Mouse (Mus musculus): ENCODE data around the gene Ndufs7. TPM values are rescaled to one million over a fixed set of nuclear protein-coding genes. Genes with fewer than 3 reads are reported as not detected.

The Ndufs7 gene
- polyA plus RNA-seq, 1 experiment from 2014 or later = 586 TPM

- peaks cover 10% of the 10 kb centered on the region; the same call in 1 of the 2 replicates for H3K36me3 ChIP-seq
- peak overlapping the region; percentile 21 for H3K4me3 ChIP-seq
- H3K27me3 ChIP-seq = peaks cover 70% of the 10 kb centered on the region
- WGBS = 8% methylated on average over 26 of the region's 26 CpGs
- ATAC-seq (replicated peaks; ENCODE audit: insufficient number of reproducible peaks, insufficient read depth, low FRiP score, low read depth) = no peak
- H3K4me1 ChIP-seq (replicated peaks) = peaks cover 37% of the 10 kb centered on the region
- H3K9ac ChIP-seq = no peak overlapping the region
- H3K4me2 ChIP-seq = no peak overlapping the region
- no peaks in the 10 kb centered on the region for H3K9me3 ChIP-seq (replicated peaks)
- no peak overlapping the region for H3K27ac ChIP-seq
These were observed 49.8 kb downstream of the Ndufs7 start for GRCm38 (mm10) chr10:80298571-80299281.

DNA sequence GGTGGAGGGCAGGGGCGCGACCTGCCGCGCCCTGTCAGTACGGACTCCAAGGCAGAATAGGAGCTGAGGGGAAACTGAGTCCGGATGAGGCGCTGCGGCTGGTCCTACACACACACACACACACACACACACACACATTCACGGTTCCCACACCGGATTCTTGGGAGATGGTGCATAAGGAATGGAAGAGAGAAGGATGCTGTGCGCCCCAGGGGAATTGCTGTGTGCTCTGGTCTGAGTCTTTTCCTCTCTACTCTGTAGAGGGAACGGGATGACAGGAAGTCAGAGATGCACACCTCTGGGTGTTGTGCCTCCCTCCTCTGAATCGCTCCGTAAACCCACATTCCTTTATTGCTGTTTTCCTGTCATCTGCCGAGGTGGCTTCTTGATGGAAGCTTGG, 50.4 kb downstream of the Ndufs7 start:
- Histone ChIP-seq H3K9ac (no peak overlapping the region), H3K4me3 (peak overlapping the region; percentile 21)

GRCm38 (mm10) chr10:80299824-80300223, 50.9 kb downstream of the Ndufs7 start:
- H3K27me3 ChIP-seq = peaks cover 81% of the 10 kb centered on the region
- WGBS = 48% methylated on average over 10 of the region's 10 CpGs
- no peak overlapping the region for H3K9ac ChIP-seq
- H3K36me3 ChIP-seq = no peaks in the 10 kb centered on the region
- H3K4me2 ChIP-seq = no peak overlapping the region
- H3K4me3 ChIP-seq = no peak overlapping the region
- ATAC-seq (replicated peaks; ENCODE audit: insufficient number of reproducible peaks, insufficient read depth, low FRiP score, low read depth) = no peak
- no peaks in the 10 kb centered on the region for H3K9me3 ChIP-seq (replicated peaks)
- no peak overlapping the region for H3K27ac ChIP-seq
- H3K4me1 ChIP-seq (replicated peaks) = peaks cover 33% of the 10 kb centered on the region

More for the DNA sequence above, 50.4 kb downstream of the Ndufs7 start:
- H3K9me3 ChIP-seq (replicated peaks) = no peaks in the 10 kb centered on the region
- ATAC-seq (replicated peaks; ENCODE audit: insufficient number of reproducible peaks, insufficient read depth, low FRiP score, low read depth) = no peak
- H3K4me2 ChIP-seq = no peak overlapping the region
- WGBS = 13% methylated on average over 15 of the region's 15 CpGs
- peaks cover 33% of the 10 kb centered on the region for H3K4me1 ChIP-seq (replicated peaks)
- peaks cover 4% of the 10 kb centered on the region; the same call in 1 of the 2 replicates for H3K36me3 ChIP-seq
- no peak overlapping the region for H3K27ac ChIP-seq
- H3K27me3 ChIP-seq = peaks cover 76% of the 10 kb centered on the region

DNA sequence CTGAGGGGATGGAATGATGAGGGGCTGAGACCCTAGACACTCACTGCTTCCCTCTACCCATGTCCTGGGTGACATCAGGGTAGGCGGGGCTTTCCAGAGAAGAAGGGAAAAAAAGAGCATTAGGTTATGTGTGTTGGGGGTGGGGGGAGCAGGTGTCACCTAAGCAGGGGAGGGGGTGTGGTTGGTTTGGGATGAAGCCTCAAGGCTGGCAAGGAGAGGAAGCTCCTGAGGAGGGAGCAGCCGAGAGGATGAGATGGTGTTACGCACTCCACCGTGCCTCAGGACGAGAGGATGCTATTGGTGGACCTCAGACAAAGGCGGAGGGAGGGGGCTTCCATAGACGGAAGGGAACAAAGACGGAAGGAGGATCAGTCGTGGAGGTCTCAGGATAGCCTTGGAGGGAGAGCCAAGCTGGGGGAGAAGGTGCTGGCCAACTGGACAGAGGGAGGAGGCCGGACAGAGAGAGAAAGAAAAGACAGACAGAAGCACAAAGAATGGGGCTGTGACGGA, 51.8 kb downstream of the Ndufs7 start:
- Histone ChIP-seq H3K27me3 (peaks cover 90% of the 10 kb centered on the region), H3K9ac (no peak overlapping the region)

DNA sequence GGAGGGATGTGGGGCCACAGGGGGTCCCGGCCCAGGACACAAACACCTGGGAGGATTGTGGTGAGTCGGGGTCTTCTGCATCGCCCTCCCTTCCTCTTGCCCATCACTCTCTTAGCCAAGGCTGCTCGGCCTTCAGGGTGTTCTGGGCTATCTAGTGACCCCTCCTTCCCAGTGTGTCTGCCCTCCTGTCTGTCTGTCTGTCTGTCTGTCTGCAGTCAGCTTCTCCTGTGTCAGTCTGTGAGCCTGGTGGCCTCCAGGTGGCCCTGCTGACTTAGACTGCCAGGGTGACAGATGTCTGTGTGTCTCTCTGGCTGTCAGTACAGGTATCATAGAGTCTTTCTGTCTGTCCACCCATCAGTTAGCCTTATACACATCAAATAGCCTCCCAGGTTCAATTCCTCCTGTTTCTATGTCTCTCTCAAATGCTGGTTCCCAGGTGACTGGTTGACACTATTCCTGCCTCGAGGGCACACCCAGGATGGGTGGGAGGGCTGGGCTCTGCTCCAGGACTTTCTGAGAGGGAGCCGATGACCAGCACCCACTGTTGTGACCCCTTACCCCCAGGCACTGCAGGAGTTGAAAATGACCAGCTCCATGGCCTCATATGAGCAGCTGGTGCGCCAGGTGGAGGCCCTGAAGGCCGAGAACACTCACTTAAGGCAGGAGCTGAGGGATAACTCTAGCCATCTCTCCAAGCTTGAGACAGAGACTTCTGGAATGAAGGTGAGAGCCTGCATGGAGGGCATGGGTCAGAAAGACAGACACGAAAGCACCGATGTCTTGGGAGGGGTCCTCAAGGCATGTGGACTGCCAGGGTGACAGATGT, 52.5 kb downstream of the Ndufs7 start:
- peaks cover 19% of the 10 kb centered on the region for H3K4me1 ChIP-seq (replicated peaks)
- peak overlapping the region; percentile 42; the same call in 1 of the 2 replicates for H3K27ac ChIP-seq
- H3K4me2 ChIP-seq = no peak overlapping the region
- 75% methylated on average over 10 of the region's 10 CpGs for WGBS
- peaks cover 97% of the 10 kb centered on the region for H3K27me3 ChIP-seq
- no peak overlapping the region for H3K4me3 ChIP-seq
- no peaks in the 10 kb centered on the region for H3K9me3 ChIP-seq (replicated peaks)
- ATAC-seq (replicated peaks; ENCODE audit: insufficient number of reproducible peaks, insufficient read depth, low FRiP score, low read depth) = no peak
- H3K36me3 ChIP-seq = no peaks in the 10 kb centered on the region
- no peak overlapping the region for H3K9ac ChIP-seq

More for the DNA sequence above, 51.8 kb downstream of the Ndufs7 start:
- Histone ChIP-seq H3K36me3 (no peaks in the 10 kb centered on the region), H3K4me2 (no peak overlapping the region), H3K27ac (no peak overlapping the region), H3K9me3 (replicated peaks) (no peaks in the 10 kb centered on the region), H3K4me1 (replicated peaks) (peaks cover 25% of the 10 kb centered on the region), H3K4me3 (no peak overlapping the region)
- 38% methylated on average over 11 of the region's 11 CpGs for WGBS
- no peak for ATAC-seq (replicated peaks; ENCODE audit: insufficient number of reproducible peaks, insufficient read depth, low FRiP score, low read depth)

DNA sequence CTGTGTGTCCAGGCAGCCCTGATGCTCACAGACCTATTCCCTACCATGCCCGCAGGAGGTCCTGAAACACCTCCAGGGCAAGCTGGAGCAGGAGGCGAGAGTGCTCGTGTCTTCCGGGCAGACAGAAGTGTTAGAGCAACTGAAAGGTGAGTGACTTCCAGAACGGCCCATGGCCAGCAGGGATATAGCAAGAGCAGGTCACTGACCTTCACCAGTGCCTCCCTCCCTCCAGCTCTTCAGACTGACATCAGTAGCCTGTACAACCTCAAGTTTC, 53.1 kb downstream of the Ndufs7 start:
- 54% methylated on average over 5 of the region's 5 CpGs for WGBS
- Histone ChIP-seq H3K27ac (peak overlapping the region; percentile 42; the same call in 1 of the 2 replicates), H3K4me1 (replicated peaks) (peaks cover 14% of the 10 kb centered on the region), H3K36me3 (no peaks in the 10 kb centered on the region), H3K4me2 (peak overlapping the region; percentile 21), H3K27me3 (peaks cover 97% of the 10 kb centered on the region), H3K4me3 (no peak overlapping the region), H3K9ac (no peak overlapping the region), H3K9me3 (replicated peaks) (no peaks in the 10 kb centered on the region)
- no peak for ATAC-seq (replicated peaks; ENCODE audit: insufficient number of reproducible peaks, insufficient read depth, low FRiP score, low read depth)

DNA sequence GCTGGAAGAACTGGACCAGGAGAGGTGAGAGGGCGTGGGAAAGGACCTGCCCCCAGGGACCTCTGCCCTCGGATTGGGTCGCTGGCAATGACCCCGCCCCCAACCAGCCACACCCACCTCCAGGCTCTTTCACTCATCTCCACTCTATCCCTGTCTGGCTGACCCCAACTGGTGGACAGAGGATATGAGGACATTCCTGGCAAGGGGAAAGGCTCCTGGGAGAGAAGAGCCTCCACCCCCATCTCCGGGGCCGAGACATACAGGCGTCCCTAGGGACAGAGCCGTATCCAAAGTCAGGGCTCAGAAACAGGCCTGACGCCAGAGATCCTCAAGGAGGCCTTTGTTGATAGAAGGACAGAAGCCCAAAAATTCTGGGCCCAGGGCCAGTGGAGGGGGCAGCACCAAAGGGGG, 53.6 kb downstream of the Ndufs7 start:
- H3K4me1 ChIP-seq (replicated peaks) = peaks cover 10% of the 10 kb centered on the region
- no peak overlapping the region for H3K4me3 ChIP-seq
- 11% methylated on average over 9 of the region's 9 CpGs for WGBS
- no peaks in the 10 kb centered on the region for H3K9me3 ChIP-seq (replicated peaks)
- H3K4me2 ChIP-seq = peak overlapping the region; percentile 21
- ATAC-seq (replicated peaks; ENCODE audit: insufficient number of reproducible peaks, insufficient read depth, low FRiP score, low read depth) = peak; percentile 53
- H3K27ac ChIP-seq = peak overlapping the region; percentile 42; the same call in 1 of the 2 replicates
- peaks cover 97% of the 10 kb centered on the region for H3K27me3 ChIP-seq
- no peak overlapping the region; the same call in 1 of the 2 replicates for H3K9ac ChIP-seq
- H3K36me3 ChIP-seq = no peaks in the 10 kb centered on the region

DNA sequence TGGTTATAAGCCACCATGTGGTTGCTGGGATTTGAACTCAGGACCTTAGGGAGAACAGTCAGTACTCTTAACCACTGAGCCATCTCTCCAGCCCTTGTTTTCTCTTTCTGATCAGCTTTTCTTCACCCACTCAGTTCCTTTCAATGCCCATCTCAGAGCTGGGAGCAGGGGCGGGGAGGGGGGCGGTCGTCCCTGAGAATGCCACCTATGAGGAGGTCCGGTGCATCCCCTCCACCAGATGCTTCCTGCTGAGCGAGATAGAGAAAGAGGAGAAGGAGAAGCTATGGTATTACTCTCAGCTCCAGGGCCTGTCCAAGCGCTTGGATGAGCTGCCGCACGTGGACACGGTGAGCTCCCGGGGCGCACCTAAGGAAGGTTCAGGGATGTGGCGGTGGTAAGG, 55.5 kb downstream of the Ndufs7 start:
- Histone ChIP-seq H3K36me3 (no peaks in the 10 kb centered on the region), H3K4me2 (peak overlapping the region; percentile 26), H3K27me3 (peaks cover 90% of the 10 kb centered on the region), H3K9ac (no peak overlapping the region), H3K9me3 (replicated peaks) (no peaks in the 10 kb centered on the region), H3K27ac (no peak overlapping the region), H3K4me1 (replicated peaks) (peaks cover 9% of the 10 kb centered on the region), H3K4me3 (0 out of 2 replicates have a peak overlapping the region, but pooled peaks have one; percentile 11)
- 25% methylated on average over 12 of the region's 12 CpGs for WGBS
- ATAC-seq (replicated peaks; ENCODE audit: insufficient number of reproducible peaks, insufficient read depth, low FRiP score, low read depth) = no peak

- peak overlapping the region; percentile 26 for H3K4me2 ChIP-seq
- H3K27ac ChIP-seq = no peak overlapping the region
- peaks cover 9% of the 10 kb centered on the region for H3K4me1 ChIP-seq (replicated peaks)
- no peak overlapping the region for H3K9ac ChIP-seq
- WGBS = 16% methylated on average over 25 of the region's 25 CpGs
- ATAC-seq (replicated peaks; ENCODE audit: insufficient number of reproducible peaks, insufficient read depth, low FRiP score, low read depth) = no peak
- peaks cover 89% of the 10 kb centered on the region for H3K27me3 ChIP-seq
- H3K36me3 ChIP-seq = no peaks in the 10 kb centered on the region
- no peaks in the 10 kb centered on the region for H3K9me3 ChIP-seq (replicated peaks)
- H3K4me3 ChIP-seq = 0 out of 2 replicates have a peak overlapping the region, but pooled peaks have one; percentile 11
These were observed 55.9 kb downstream of the Ndufs7 start for GRCm38 (mm10) chr10:80304862-80305261.
